Mouse (Mus musculus) A20 (cell line): ENCODE measurements at regions not wholly inside any gene's neighbourhood (a gene's known extent, or its start where the extent isn't known, plus 50 kb on each side); places are given as distances from the start of the nearest gene placed in this dataset.
A peak's percentile ranks its signal among the peaks of the same experiment; 100 is the strongest.

ENCODE experiments used
- DNase-seq: peaks from one replicate; pipeline ENCODE4 v3.0.0-alpha.2; 2011; ENCODE audit warnings: low read depth, low spot score

DNA sequence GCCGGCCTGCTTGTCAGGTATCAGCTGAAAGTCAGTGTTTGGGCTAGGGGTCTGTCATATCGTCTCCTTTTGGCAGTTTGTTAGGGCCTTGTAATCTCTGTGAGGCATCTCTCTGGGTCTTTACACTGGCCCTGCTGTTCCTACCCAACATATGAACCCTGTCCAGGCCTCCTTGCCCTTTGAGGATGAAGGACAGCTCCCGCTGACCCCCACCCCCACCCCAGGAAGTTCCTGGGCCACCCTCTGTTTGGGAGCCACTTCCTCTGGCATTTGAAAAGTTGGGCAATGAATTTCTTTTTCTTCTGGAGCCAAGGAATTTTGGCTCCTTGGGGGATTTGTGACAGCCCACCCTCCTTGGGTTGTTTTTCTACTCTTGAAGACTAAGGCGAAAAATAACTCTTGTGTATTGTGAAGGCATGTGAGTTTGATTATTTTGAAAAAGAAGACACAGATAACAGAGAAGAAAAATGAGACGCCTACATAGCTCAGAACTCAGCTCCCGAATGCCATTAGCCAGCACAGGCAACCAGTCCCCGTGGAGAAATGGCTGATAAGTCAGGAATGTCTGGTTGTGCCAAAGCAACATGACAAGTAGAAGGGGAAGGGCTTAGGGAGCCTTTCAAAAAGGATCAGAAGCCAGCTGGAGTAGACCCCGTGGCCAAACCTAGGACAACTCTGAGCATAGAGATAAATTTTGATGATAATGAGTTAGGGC is 249.5 kb downstream of the Gm49356 start:
- DNase-seq: no peak

- DNase-seq: no peak
Observed at GRCm38 (mm10) chr15:59141621-59142020, 252.5 kb downstream of the Gm49356 start.

DNA sequence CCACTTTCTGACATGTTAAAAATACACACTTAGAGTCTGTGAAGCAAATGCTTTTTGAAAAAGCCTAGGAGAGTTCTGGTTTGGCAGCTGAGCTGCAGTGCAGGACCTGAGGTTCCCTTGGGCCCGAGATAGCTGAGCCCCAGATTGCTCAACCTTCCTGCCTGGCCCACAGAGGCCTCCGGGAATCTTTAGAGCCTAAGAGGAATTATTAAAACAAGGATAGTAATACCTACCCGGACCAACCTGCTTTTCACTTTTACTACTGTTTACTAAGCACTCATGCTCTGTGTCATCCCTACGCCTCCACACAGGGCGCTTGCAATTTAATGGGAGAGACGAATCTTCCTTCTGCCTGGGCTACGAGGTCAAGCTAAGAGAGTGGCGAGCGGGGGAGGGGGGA is 253.4 kb downstream of the Gm49356 start:
- no peak for DNase-seq

- no peak for DNase-seq
Observed at GRCm38 (mm10) chr15:59143891-59144290, 254.8 kb downstream of the Gm49356 start.

DNA sequence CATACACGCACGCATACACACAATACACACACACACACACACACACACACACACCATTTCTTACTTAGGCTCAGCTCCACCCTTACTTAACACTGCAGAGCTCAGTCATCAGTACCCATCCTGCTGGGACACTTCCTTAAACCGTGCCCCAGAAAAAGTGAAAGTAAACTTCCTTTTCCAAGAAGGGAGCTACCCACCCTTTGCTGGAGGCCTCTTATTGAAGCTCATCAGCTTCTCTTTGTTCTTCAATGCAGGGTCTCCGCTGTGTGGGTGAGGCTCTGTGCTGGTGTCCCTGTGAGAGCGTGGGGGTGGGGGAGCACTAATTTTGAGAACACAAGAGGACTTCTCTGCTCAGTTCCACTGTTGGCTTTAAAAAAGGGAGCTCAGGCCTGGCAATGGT is 256.6 kb downstream of the Gm49356 start:
- peak; percentile 34 for DNase-seq

DNA sequence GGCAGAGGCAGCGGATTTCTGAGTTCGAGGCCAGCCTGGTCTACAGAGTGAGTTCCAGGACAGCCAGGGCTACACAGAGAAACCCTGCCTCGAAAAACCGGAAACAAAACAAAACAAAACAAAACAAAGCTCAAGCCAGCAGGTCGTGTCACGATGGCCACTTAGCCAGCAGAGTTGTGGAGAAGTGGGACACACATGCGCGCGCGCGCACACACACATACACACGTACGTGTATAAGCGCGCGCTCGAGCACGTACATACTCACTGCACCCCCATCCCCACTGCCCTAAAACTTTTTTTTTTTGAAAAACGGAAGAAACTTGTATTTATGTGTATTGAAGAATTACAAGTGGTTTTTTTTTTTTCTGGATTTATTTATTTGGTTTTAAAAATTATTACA is 257.0 kb downstream of the Gm49356 start:
- DNase-seq: no peak

DNA sequence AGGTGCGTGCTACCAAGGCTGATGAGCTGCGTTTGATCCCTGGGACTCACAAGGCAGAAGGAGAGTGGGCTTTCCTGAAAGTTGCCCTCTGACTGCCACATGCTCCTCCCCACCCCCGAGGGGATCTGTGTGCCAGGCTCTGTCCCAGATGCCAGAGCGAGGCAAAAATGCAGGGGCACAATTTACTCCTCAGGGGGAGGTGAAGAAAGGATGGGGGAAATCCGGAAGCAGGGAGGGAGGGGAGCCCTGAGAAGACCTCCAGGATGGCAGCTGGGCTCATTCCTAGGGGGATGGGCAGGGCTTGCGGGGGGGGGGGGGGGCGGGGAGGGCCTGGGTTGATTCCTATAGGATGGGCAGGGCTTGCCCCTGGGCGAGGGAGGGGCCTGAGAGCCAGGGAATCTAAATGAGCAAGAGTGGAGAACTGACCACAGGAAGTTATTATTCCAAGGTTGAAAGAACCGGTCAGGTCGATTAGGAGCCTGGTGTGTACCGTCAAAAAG is 257.5 kb downstream of the Gm49356 start:
- DNase-seq: no peak

DNA sequence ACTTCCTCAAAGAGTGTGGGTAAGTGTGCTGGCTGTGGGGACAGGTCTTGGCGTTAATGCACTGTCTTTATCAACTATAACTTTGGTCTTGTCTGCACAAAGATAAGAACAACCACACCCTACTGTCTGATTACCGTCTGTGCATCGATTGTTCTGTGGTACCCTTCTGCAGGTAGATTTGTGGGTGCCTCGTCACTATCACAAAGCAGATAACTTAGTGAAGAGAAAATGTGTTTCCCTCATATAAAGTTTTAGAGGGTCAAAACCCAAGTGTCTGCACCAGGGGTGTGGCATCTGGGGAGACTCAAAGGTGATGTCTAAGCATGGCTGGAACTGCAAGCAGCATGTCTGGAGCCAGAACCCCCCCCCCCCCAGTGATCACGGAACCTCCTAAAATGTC is 259.4 kb downstream of the Gm49356 start:
- no peak for DNase-seq

DNA sequence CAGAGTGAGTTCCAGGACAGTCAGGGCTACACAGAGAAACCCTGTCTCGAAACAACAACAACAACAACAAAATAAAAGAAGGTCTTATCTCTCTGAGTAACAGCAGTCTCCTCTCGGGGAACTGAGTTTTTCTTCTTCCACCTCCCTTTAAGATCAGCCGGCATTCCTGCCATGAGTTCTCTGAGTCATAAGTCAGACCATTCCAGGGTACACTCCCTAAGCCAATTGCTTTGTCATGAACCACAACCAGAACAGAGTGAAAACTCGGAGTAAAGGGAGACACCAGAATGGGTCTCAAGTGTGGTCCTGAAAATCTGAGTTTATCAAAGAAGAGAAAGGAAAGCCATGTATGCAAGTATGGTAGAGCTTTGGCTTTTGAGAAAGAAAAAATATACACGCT is 262.4 kb downstream of the Gm49356 start:
- no peak for DNase-seq

- DNase-seq: no peak
Observed at GRCm38 (mm10) chr15:59152786-59153388, 263.8 kb downstream of the Gm49356 start.

- no peak for DNase-seq
Observed at GRCm38 (mm10) chr15:59153416-59154250, 264.5 kb downstream of the Gm49356 start.

- no peak for DNase-seq
Observed at GRCm38 (mm10) chr15:59154407-59155288, 265.6 kb downstream of the Gm49356 start.

- DNase-seq: no peak
Observed at GRCm38 (mm10) chr15:59155289-59155623, 266.2 kb downstream of the Gm49356 start.

DNA sequence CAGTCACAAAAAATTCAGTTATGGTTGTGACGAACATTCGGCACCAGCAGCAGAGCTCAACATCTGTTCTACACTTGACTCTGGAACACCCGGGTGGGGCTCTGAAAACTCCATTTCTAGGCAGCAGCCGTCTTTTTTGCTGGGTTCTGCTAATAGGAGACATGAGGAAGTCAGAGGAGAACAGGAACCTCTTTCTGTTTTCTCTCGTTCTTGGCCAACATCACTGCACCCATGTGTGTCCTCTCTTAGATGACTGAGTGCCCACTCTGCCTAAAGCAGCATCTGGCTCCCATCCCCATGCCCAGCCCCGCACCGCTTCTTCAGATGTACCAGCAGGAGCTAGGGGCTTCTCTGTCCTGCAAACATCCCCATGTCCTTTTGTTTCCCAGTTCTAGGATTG is 267.2 kb downstream of the Gm49356 start:
- no peak for DNase-seq

GRCm38 (mm10) chr15:59158760-59159159 is 269.7 kb downstream of the Gm49356 start:
- DNase-seq: no peak

- DNase-seq: no peak
Observed at GRCm38 (mm10) chr15:59160931-59161920, 272.1 kb downstream of the Gm49356 start.

DNA sequence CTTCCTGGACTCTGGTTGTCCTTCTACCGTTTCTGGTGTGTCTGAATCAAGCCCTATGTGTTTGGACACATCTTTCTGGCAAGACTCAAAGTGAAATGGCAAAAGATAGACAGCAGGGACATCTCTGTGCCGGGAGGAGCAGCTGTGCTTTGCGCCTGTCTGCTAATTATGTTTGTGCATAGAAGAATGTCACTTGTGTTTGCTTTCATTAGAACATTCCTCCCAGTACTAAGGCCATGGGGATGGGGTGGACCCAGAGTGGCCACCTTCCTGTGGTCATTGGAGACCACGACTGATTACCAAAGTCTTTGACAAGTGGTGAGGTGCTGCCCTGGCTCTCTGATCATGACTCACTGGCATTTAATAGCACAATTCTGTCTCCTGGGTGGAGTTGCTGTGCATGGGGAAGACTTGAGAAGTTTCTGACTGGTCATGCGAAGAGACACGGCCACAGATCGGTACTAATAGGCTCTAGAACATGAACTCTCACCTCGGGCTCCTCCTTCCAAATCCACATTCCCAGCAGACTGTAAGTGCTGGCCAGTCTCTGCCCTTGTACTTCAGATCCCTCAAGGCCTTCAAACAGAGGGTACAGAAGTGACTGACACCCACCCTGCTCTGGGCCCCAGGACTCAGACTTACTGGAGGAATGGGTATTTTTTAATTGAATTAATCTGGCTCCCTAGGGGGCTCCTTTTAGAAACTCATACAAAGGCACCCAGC is 279.0 kb downstream of the Gm49356 start:
- DNase-seq: no peak

DNA sequence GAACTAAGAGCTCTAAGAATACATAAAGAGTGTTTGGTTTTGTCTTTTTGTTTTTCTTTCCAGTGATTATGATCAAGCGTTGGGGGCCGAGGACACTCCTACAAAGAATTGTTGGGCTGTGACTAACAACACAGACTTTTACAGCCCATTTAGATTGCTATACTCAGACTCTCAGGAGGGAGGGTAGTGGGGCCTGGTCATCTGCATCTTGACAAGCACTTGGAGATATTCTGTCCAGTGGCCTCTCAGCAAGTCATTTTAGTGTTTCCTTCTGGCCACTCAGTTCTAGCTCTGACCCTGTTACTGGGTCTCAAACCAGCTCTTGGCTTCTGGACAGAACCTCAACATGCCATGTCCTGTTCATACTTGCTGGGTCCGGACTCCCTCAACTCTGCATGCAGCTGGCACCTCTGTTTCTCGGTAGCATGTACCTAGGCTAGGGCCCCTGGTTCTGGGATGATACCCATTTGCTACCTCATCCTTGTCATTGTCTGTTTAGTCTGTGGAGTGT is 279.6 kb downstream of the Gm49356 start:
- DNase-seq: no peak

DNA sequence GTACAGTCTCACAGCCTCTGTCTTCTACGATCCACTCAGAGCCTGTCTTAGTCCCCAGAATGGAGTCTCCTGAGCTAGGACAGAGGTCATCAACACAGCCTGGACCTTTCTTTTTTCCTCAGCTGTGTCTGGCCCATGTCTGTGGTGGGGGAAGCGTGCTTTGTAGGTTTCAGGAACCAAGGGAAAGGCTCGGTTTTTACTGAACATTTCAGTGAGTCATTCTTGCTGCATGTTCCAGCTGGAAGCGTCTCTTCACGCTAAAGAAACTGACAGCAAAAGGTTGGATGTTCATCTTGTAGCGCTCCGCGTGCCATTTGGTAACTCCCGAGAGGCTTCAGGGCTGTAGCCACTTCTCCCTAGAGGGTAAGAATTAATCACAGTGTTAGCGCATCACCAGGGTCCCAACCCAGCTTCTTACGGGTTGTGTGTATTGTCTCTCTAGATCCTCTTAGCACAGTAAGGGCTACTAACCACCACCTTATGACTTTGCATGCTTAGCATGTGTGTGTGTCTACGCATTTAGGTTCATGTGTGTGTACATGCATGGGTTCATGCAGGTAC is 280.2 kb downstream of the Gm49356 start:
- no peak for DNase-seq
